Mouse (Mus musculus) MEL (cell line): ENCODE measurements around the gene Btbd3.

Experiments
- CTCF ChIP-seq, 3 experiments: IDR thresholded peaks in 2 of 3; conservative IDR thresholded peaks in 1 of 3; 2 replicates each; pipeline ENCODE4 v1.5.1; 2011 to 2012; ENCODE audit warnings: low read length in 3 of 3, low read depth in 2 of 3, mild to moderate bottlenecking in 2 of 3, improper control_type of control experiment in 1 of 3, inconsistent platforms in 1 of 3, mixed read lengths in 1 of 3, moderate library complexity in 1 of 3; ENCODE audit not compliant: control insufficient read depth in 1 of 3, insufficient read depth in 1 of 3, poor library complexity in 1 of 3, severe bottlenecking in 1 of 3
- E2F4 ChIP-seq: IDR thresholded peaks from 2 replicates; pipeline ENCODE4 v1.6.1; 2011; ENCODE audit warnings: low read depth, low read length, improper control_type of control experiment, borderline replicate concordance
- ELF1 ChIP-seq: IDR thresholded peaks from 2 replicates; pipeline ENCODE4 v1.6.1; 2014; ENCODE audit warnings: low read depth, mild to moderate bottlenecking, inconsistent platforms, low read length, improper control_type of control experiment, moderate library complexity
- EP300 ChIP-seq, 2 experiments: IDR thresholded peaks; 2 replicates each; pipeline ENCODE4 v1.6.1; 2011; ENCODE audit warnings: improper control_type of control experiment in 2 of 2, low read length in 2 of 2, low read depth in 1 of 2, mild to moderate bottlenecking in 1 of 2
- HCFC1 ChIP-seq: IDR thresholded peaks from 2 replicates; pipeline ENCODE4 v1.6.1; 2012; ENCODE audit warnings: low read depth, mild to moderate bottlenecking, inconsistent platforms, low read length, improper control_type of control experiment, moderate library complexity
- MAX ChIP-seq: IDR thresholded peaks from 2 replicates; pipeline ENCODE4 v1.6.1; 2011; ENCODE audit warnings: low read length, improper control_type of control experiment
- MXI1 ChIP-seq: IDR thresholded peaks from 2 replicates; pipeline ENCODE4 v1.6.1; 2011; ENCODE audit warnings: mild to moderate bottlenecking, low read depth, low read length, improper control_type of control experiment
- NELFE ChIP-seq: IDR thresholded peaks from 2 replicates; pipeline ENCODE4 v1.6.1; 2011; ENCODE audit warnings: low read depth, low read length, improper control_type of control experiment
- POLR2A ChIP-seq, 2 experiments: IDR thresholded peaks; 2 replicates each; pipeline ENCODE4 v1.6.1; 2011 to 2012; ENCODE audit warnings: low read length in 2 of 2, mild to moderate bottlenecking in 2 of 2, control low read depth in 1 of 2, improper control_type of control experiment in 1 of 2, low read depth in 1 of 2, moderate library complexity in 1 of 2; ENCODE audit not compliant: control insufficient read depth in 1 of 2, insufficient read depth in 1 of 2, poor library complexity in 1 of 2
- POLR2AphosphoS5 ChIP-seq: IDR thresholded peaks from 2 replicates; pipeline ENCODE4 v1.6.1; 2012; ENCODE audit warnings: low read depth, borderline replicate concordance, mild to moderate bottlenecking, inconsistent platforms, low read length, moderate library complexity, mixed read lengths
- SIN3A ChIP-seq: IDR thresholded peaks from 2 replicates; pipeline ENCODE4 v1.6.1; 2012; ENCODE audit warnings: low read length, improper control_type of control experiment, inconsistent platforms
- TCF12 ChIP-seq: IDR thresholded peaks from 2 replicates; pipeline ENCODE4 v1.6.1; 2014; ENCODE audit warnings: low read depth, mild to moderate bottlenecking, inconsistent platforms, low read length, improper control_type of control experiment, moderate library complexity
- ZC3H11A ChIP-seq: IDR thresholded peaks from 2 replicates; pipeline ENCODE4 v1.6.1; 2012; ENCODE audit warnings: low read depth, mild to moderate bottlenecking, inconsistent platforms, low read length, improper control_type of control experiment
- ZNF384 ChIP-seq: IDR thresholded peaks from 2 replicates; pipeline ENCODE4 v1.6.1; 2012; ENCODE audit warnings: low read depth, mild to moderate bottlenecking, inconsistent platforms, low read length, improper control_type of control experiment

DNA sequence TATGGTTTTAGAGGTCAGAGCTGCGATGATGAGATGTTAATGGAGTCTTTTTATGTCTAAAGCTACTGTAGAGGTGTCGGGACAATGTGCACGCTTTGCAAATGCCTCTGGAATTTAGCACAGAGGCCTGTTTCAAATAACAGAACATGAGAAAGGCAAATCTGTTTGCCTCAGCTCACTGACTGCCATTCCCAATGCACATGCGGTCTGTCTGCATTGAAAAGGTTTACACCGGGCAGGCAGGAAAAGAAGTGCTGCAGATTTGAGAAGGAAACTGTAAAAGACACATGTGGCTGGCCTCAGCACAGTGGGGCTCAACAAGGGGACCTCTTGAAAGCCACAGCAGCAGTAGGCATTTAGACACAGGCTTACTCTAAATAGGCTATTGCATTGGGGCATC is 156.2 kb downstream of the Btbd3 start:
- TF ChIP-seq CTCF (IDR thresholded peaks at IDR 0.05 in 2 of 3, conservative IDR thresholded peaks at IDR 0.05 in 1 of 3; ENCODE audit: control insufficient read depth in 1 of 3, insufficient read depth in 1 of 3, low read depth in 2 of 3, low read length in 3 of 3, poor library complexity in 1 of 3, severe bottlenecking in 1 of 3) (no peak), ZNF384 (no peak), SIN3A (no peak), HCFC1 (no peak), POLR2A (IDR thresholded peaks at IDR 0.05; ENCODE audit: control insufficient read depth in 1 of 2, insufficient read depth in 1 of 2, low read depth in 1 of 2, low read length in 2 of 2, poor library complexity in 1 of 2) (no peak), EP300 (IDR thresholded peaks at IDR 0.05; ENCODE audit: low read depth in 1 of 2, low read length in 2 of 2) (no peak), TCF12 (no peak), ZC3H11A (no peak), MXI1 (no peak), POLR2AphosphoS5 (no peak), ELF1 (no peak), E2F4 (no peak), NELFE (no peak), MAX (no peak)
